18 mouse cellular contexts compared by ENCODE assay signal in the genomic region with DNA sequence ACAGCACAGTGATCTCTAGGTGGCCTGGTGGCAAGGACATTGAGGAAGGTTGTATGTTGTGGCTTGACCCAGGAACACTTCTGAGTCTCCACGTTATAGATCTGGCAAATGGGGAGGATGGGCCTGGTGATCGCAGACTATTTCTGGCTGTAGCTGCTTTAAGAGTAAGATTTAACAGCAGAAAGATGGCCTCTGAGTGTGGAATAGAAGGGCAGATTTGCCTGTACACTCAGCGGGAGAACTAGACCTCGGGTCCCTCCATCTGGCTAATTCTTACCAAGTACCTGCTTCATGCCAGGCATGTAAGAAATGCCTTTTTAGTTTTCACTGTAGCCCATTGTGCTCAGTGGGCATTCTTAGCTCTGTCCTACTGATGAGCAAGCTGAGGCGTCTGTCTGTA. TPM values are rescaled to one million over a fixed set of nuclear protein-coding genes. Genes with fewer than 3 reads are reported as not detected.
DNase-seq lines count a peak whose midpoint lies in the region; ATAC-seq and TF ChIP-seq lines count a peak whose summit lies in the region.
"Had no signal": no experiment of that assay in that cellular context is flagged by ENCODE, and none has a peak within 500 bp of the region (broad histone marks: within the 10 kb centered on the region; RNA-seq: fewer than 3 reads in every experiment).

No protein-coding gene starts in this region.

- no peaks in the 10 kb centered on the region for H3K9me3 ChIP-seq in liver, postnatal 0 days (ENCODE audit: low read length)
- no peaks in the 10 kb centered on the region for H3K9me3 ChIP-seq in liver, embryonic 12.5 days (replicated peaks)
- H3K9me3 ChIP-seq in hindbrain, postnatal 0 days (ENCODE audit: low read length): no peaks in the 10 kb centered on the region
- no peaks in the 10 kb centered on the region for H3K9me3 ChIP-seq in intestine, embryonic 16.5 days (ENCODE audit: control insufficient read depth, low read length)
- H3K9me3 ChIP-seq: embryonic facial prominence, embryonic 10.5 days; limb, embryonic 15.5 days had no signal

- no peak for TF ChIP-seq CTCF in cerebellum, adult 2 months (IDR thresholded peaks at IDR 0.05; ENCODE audit: borderline replicate concordance, insufficient read depth, low read depth, low read length)
- no peak for TF ChIP-seq CTCF in liver, postnatal 0 days (IDR thresholded peaks at IDR 0.05; ENCODE audit: low read depth)
- TF ChIP-seq CTCF in hindbrain, postnatal 0 days (IDR thresholded peaks at IDR 0.05; ENCODE audit: low read depth): no peak

- H3K9ac ChIP-seq in liver, postnatal 0 days (replicated peaks): no peak overlapping the region
- H3K9ac ChIP-seq in liver, embryonic 12.5 days: no peak overlapping the region
- H3K9ac ChIP-seq in hindbrain, postnatal 0 days (replicated peaks; ENCODE audit: low read length): no peak overlapping the region; the same call in 1 of the 2 replicates
- H3K9ac ChIP-seq in intestine, embryonic 16.5 days (ENCODE audit: low read depth, low read length): no peak overlapping the region
- H3K9ac ChIP-seq: limb, embryonic 15.5 days had no signal

- H3K27ac ChIP-seq in cerebellum, adult 2 months (ENCODE audit: insufficient read depth, low read length): peak overlapping the region; percentile 75
- H3K27ac ChIP-seq in liver, postnatal 0 days (ENCODE audit: low read depth): peak overlapping the region; percentile 44
- no peak overlapping the region for H3K27ac ChIP-seq in liver, embryonic 12.5 days
- H3K27ac ChIP-seq in brown adipose tissue, adult 24 weeks (replicated peaks; ENCODE audit: low read depth, low read length): peak overlapping the region; percentile 45; the same call in 1 of the 2 replicates
- 0 out of 2 replicates have a peak overlapping the region, but pooled peaks have one; percentile 20 for H3K27ac ChIP-seq in hindbrain, postnatal 0 days
- no peak overlapping the region for H3K27ac ChIP-seq in intestine, embryonic 16.5 days (ENCODE audit: low read length)
- H3K27ac ChIP-seq: embryonic facial prominence, embryonic 10.5 days; limb, embryonic 15.5 days had no signal

- H3K27me3 ChIP-seq in cerebellum, adult 2 months (ENCODE audit: control insufficient read depth, insufficient read depth, low read length): no peaks in the 10 kb centered on the region
- 0 out of 2 replicates have a peak, but pooled peaks cover under 1% of the 10 kb centered on the region for H3K27me3 ChIP-seq in liver, postnatal 0 days (ENCODE audit: insufficient read depth, low read length)
- peaks cover 46% of the 10 kb centered on the region for H3K27me3 ChIP-seq in liver, embryonic 12.5 days (replicated peaks)
- H3K27me3 ChIP-seq in hindbrain, postnatal 0 days (ENCODE audit: insufficient read depth, low read length): no peaks in the 10 kb centered on the region
- H3K27me3 ChIP-seq in intestine, embryonic 16.5 days (replicated peaks; ENCODE audit: control insufficient read depth, insufficient read depth, low read length): no peaks in the 10 kb centered on the region
- H3K27me3 ChIP-seq: limb, embryonic 15.5 days had no signal

- H3K4me1 ChIP-seq in cerebellum, adult 2 months (ENCODE audit: control insufficient read depth, insufficient read depth, low read length): peaks cover 73% of the 10 kb centered on the region
- H3K4me1 ChIP-seq in liver, postnatal 0 days (ENCODE audit: insufficient read depth): peaks cover 28% of the 10 kb centered on the region
- peaks cover 6% of the 10 kb centered on the region for H3K4me1 ChIP-seq in liver, embryonic 12.5 days
- peaks cover 42% of the 10 kb centered on the region for H3K4me1 ChIP-seq in brown adipose tissue, adult 24 weeks (ENCODE audit: control insufficient read depth, insufficient read depth, insufficient read length, low read length)
- H3K4me1 ChIP-seq in hindbrain, postnatal 0 days (ENCODE audit: insufficient read depth, low read length): peaks cover 41% of the 10 kb centered on the region
- H3K4me1 ChIP-seq in intestine, embryonic 16.5 days (ENCODE audit: control insufficient read depth, insufficient read depth, low read length): peaks cover 11% of the 10 kb centered on the region

- DNase-seq in cerebellum, adult 2 months: peak; percentile 53 to 66
- no peak for DNase-seq in cerebellum, adult 9-11 months
- DNase-seq in liver, postnatal 0 days: no peak
- DNase-seq in hindbrain, postnatal 0 days (ENCODE audit: low spot score): no peak
- DNase-seq in testis, postnatal 14 days (ENCODE audit: low spot score): no peak
- DNase-seq: adrenal gland, postnatal 10 days; gastrocnemius, postnatal 25 days; kidney, adult 9 months; kidney, postnatal 36 days; layer of hippocampus, adult 9-11 months; lung, adult 18-20 months; lung, postnatal 36 days; thymus, postnatal 25 days had no signal

- no peak for ATAC-seq in liver, postnatal 0 days
- no peak for ATAC-seq in liver, embryonic 12.5 days
- ATAC-seq in hindbrain, postnatal 0 days: no peak
- ATAC-seq in intestine, embryonic 16.5 days: no peak

- peak overlapping the region; percentile 2; the same call in 1 of the 2 replicates for H3K4me2 ChIP-seq in liver, postnatal 0 days (ENCODE audit: low read depth, low read length)
- no peak overlapping the region for H3K4me2 ChIP-seq in liver, embryonic 12.5 days
- peak overlapping the region; percentile 83 for H3K4me2 ChIP-seq in hindbrain, postnatal 0 days (ENCODE audit: low read depth, low read length)
- no peak overlapping the region for H3K4me2 ChIP-seq in intestine, embryonic 16.5 days (ENCODE audit: low read depth, low read length)
- H3K4me2 ChIP-seq: limb, embryonic 15.5 days had no signal

- H3K36me3 ChIP-seq in liver, postnatal 0 days (replicated peaks; ENCODE audit: insufficient read depth, low read length): peaks cover 8% of the 10 kb centered on the region
- H3K36me3 ChIP-seq in liver, embryonic 12.5 days: 0 out of 2 replicates have a peak, but pooled peaks cover 3% of the 10 kb centered on the region
- H3K36me3 ChIP-seq in hindbrain, postnatal 0 days (ENCODE audit: insufficient read depth, low read length): no peaks in the 10 kb centered on the region; the same call in 1 of the 2 replicates
- no peaks in the 10 kb centered on the region for H3K36me3 ChIP-seq in intestine, embryonic 16.5 days (ENCODE audit: control insufficient read depth, insufficient read depth, low read length)

- no peak overlapping the region for H3K4me3 ChIP-seq in cerebellum, adult 2 months (replicated peaks; ENCODE audit: insufficient read depth, low read depth, low read length)
- no peak overlapping the region for H3K4me3 ChIP-seq in liver, postnatal 0 days (ENCODE audit: low read depth, low read length)
- no peak overlapping the region for H3K4me3 ChIP-seq in liver, embryonic 12.5 days
- no peak overlapping the region for H3K4me3 ChIP-seq in brown adipose tissue, adult 24 weeks (ENCODE audit: insufficient read depth, low read depth, low read length)
- H3K4me3 ChIP-seq in hindbrain, postnatal 0 days (ENCODE audit: low read length): no peak overlapping the region
- H3K4me3 ChIP-seq in intestine, embryonic 16.5 days (ENCODE audit: low read length): no peak overlapping the region
- H3K4me3 ChIP-seq: embryonic facial prominence, embryonic 10.5 days; limb, embryonic 15.5 days had no signal

- TF ChIP-seq EP300 in liver, postnatal 0 days (IDR thresholded peaks at IDR 0.05; ENCODE audit: low read depth): no peak

- WGBS in cerebellum, adult 2 months: 8% methylated on average over 5 of the region's 5 CpGs
- WGBS in liver, postnatal 0 days (ENCODE audit: insufficient replicate concordance): 81% methylated on average over 5 of the region's 5 CpGs
- WGBS in liver, embryonic 12.5 days (ENCODE audit: insufficient replicate concordance): 66% methylated on average over 5 of the region's 5 CpGs
- 64% methylated on average over 5 of the region's 5 CpGs for WGBS in hindbrain, postnatal 0 days
- WGBS in intestine, embryonic 16.5 days: 87% methylated on average over 5 of the region's 5 CpGs

- TF ChIP-seq POLR2A in cerebellum, adult 2 months (IDR thresholded peaks at IDR 0.05; ENCODE audit: borderline replicate concordance, insufficient read depth, low read length): no peak

RNA-seq across cellular contexts. Expression of a gene that starts 6.4 kb away (rescaled TPM):
- 227 and 282 TPM in 2 replicates for polyA plus RNA-seq in cerebellum, adult 2 months (2012; rRNA removed)
- polyA plus RNA-seq in liver, postnatal 0 days (2015; fragmentation: Nextera tagmentation; extraction: Ambion mirVana): 5.2 and 6.5 TPM in 2 replicates
- polyA plus RNA-seq in liver, embryonic 12.5 days (2016; fragmentation: Nextera tagmentation; extraction: Ambion mirVana): 4.2 and 5.0 TPM in 2 replicates
- 53.6 and 76.7 TPM in 2 replicates for polyA plus RNA-seq in brown adipose tissue, adult 24 weeks (2012; ENCODE audit: insufficient read depth, insufficient read length, missing spikeins)
- 530 and 565 TPM in 2 replicates for total RNA-seq in hindbrain, postnatal 0 days (2014; rRNA removed)
- 138 and 161 TPM in 2 replicates for polyA plus RNA-seq in hindbrain, postnatal 0 days (2015; fragmentation: Nextera tagmentation; extraction: Ambion mirVana)
- 7.1 and 8.9 TPM in 2 replicates for polyA plus RNA-seq in intestine, embryonic 16.5 days (2015; fragmentation: Nextera tagmentation; extraction: Ambion mirVana)

Comparison
In these comparisons a context has a peak if more than half of its experiments do, and no peak if none do; other contexts are left out.
1. DNase-seq: peak in cerebellum, adult 2 months (2 of 2); none in cerebellum, adult 9-11 months (single experiment), liver, postnatal 0 days (single experiment), hindbrain, postnatal 0 days (single experiment) and testis, postnatal 14 days (single experiment).
2. H3K27ac ChIP-seq: peak in cerebellum, adult 2 months (single experiment), liver, postnatal 0 days (single experiment), brown adipose tissue, adult 24 weeks (single experiment) and hindbrain, postnatal 0 days (single experiment); none in liver, embryonic 12.5 days (single experiment) and intestine, embryonic 16.5 days (single experiment).
3. H3K4me2 ChIP-seq: peak in liver, postnatal 0 days (single experiment) and hindbrain, postnatal 0 days (single experiment); none in liver, embryonic 12.5 days (single experiment) and intestine, embryonic 16.5 days (single experiment).